Mouse (Mus musculus) cerebellum, adult 2 months (tissue): Measurements from ENCODE around the gene Mpped1. TPM values are rescaled to one million over a fixed set of nuclear protein-coding genes. Genes with fewer than 3 reads are reported as not detected.

ENCODE experiments used
- DNase-seq, 2 experiments: peaks; one replicate each; pipeline ENCODE4 v3.0.0; 2021
- H3K27ac ChIP-seq: fragments of 200-500 bp; 2 replicates; pipeline ENCODE4 v1.5.1; 2012; ENCODE audit warnings: low read length, control low read depth, inconsistent platforms; ENCODE audit not compliant: insufficient read depth
- H3K27me3 ChIP-seq: fragments of 200-500 bp; 2 replicates; pipeline ENCODE4 v1.6.1; 2012; ENCODE audit warnings: inconsistent platforms, mild to moderate bottlenecking, low read length, moderate library complexity; ENCODE audit not compliant: control insufficient read depth, insufficient read depth
- H3K4me1 ChIP-seq: fragments of 200-500 bp; 2 replicates; pipeline ENCODE4 v1.6.1; 2011; ENCODE audit warnings: low read length; ENCODE audit not compliant: control insufficient read depth, insufficient read depth
- H3K4me3 ChIP-seq: fragments of 200-500 bp; replicated peaks from 2 replicates; pipeline ENCODE3; 2011; ENCODE audit warnings: mild to moderate bottlenecking, low read depth, low read length, control low read depth; ENCODE audit not compliant: insufficient read depth
- CTCF ChIP-seq: fragments of 200-500 bp; IDR thresholded peaks from 2 replicates; pipeline ENCODE4 v1.5.1; 2011; ENCODE audit warnings: low read depth, mild to moderate bottlenecking, control low read depth, low read length, moderate library complexity, borderline replicate concordance; ENCODE audit not compliant: insufficient read depth
- POLR2A ChIP-seq: fragments of 200-500 bp; IDR thresholded peaks from 2 replicates; pipeline ENCODE4 v1.6.1; 2011; ENCODE audit warnings: low read length, control low read depth, borderline replicate concordance; ENCODE audit not compliant: insufficient read depth
- WGBS: fragments of 180-500 bp; shearing (Covaris S2); methylation state at CpG from one replicate; pipeline ENCODE4 v1.1.7; 2018; 5-methylcytosine and 5-hydroxymethylcytosine counted together
- polyA plus RNA-seq: library from polyadenylated mRNA; depleted of rRNA; stranded (reverse); fragments of >200 nt; gene quantifications from 2 replicates; pipeline ENCODE4 v1.2.3, GENCODE M21; 2012

The Mpped1 gene
- polyA plus RNA-seq, 1 experiment, result 12.0 TPM

- TF ChIP-seq POLR2A (no peak), CTCF (no peak)
- Histone ChIP-seq H3K4me1 (no peaks in the 10 kb centered on the region), H3K27ac (no peak overlapping the region), H3K4me3 (no peak overlapping the region), H3K27me3 (no peaks in the 10 kb centered on the region)
- DNase-seq, result no peak
- WGBS, result 45% methylated on average over 17 of the region's 17 CpGs
These were observed 91.7 kb downstream of the Mpped1 start for GRCm38 (mm10) chr15:83870936-83871335.

DNA sequence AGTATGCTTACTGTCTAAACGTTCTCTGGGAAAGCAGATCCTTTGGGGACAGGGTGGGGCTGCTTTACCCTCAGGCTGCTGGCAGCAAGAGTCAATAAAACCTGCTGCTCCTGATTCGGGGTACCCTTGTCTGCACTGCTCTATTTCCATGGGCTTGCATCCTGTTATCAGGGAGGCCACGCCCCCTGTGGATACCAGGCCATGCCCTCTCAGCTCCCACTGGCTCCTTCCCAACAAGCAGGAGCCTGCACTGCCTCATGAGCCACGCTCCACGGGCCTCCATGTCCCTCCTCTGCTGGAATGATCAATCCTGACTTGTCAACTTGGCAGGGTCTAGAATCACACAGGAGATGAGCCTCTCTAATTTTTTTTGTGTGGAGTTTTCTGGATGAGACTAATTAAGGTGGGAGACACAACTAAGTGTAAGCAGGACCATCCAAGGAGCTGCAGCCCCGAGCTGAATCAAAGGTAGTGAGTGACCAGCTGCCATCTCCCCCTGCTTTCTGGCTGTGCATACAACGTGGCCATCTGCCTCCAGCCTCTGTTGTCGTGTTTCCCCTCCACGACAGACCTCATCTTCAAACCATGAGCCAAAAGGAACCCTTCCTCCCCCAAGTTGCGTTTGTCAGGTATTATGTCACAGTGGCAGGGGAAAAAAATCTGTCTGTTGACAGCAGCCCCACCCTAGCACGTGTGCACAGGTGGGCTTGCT lies 98.0 kb downstream of the Mpped1 start:
- WGBS, result 19% methylated on average over 11 of the region's 11 CpGs
- no peak overlapping the region for H3K4me3 ChIP-seq
- H3K4me1 ChIP-seq, result no peaks in the 10 kb centered on the region
- TF ChIP-seq POLR2A (no peak), CTCF (no peak)
- H3K27me3 ChIP-seq, result no peaks in the 10 kb centered on the region; the same call in 1 of the 2 replicates
- no peak for DNase-seq
- H3K27ac ChIP-seq, result no peak overlapping the region

GRCm38 (mm10) chr15:83877898-83878297 lies 98.6 kb downstream of the Mpped1 start:
- Histone ChIP-seq H3K4me1 (no peaks in the 10 kb centered on the region), H3K4me3 (no peak overlapping the region), H3K27me3 (no peaks in the 10 kb centered on the region; the same call in 1 of the 2 replicates), H3K27ac (no peak overlapping the region)
- 17% methylated on average over 2 of the region's 2 CpGs for WGBS
- DNase-seq, result no peak
- TF ChIP-seq CTCF, result no peak
- no peak for TF ChIP-seq POLR2A

GRCm38 (mm10) chr15:83879845-83880244 lies 100.6 kb downstream of the Mpped1 start:
- WGBS, result 55% methylated on average over 5 of the region's 5 CpGs
- Histone ChIP-seq H3K4me1 (peaks cover 11% of the 10 kb centered on the region), H3K27ac (no peak overlapping the region), H3K27me3 (no peaks in the 10 kb centered on the region; the same call in 1 of the 2 replicates), H3K4me3 (no peak overlapping the region)
- DNase-seq, result no peak
- TF ChIP-seq POLR2A, result no peak
- no peak for TF ChIP-seq CTCF

DNA sequence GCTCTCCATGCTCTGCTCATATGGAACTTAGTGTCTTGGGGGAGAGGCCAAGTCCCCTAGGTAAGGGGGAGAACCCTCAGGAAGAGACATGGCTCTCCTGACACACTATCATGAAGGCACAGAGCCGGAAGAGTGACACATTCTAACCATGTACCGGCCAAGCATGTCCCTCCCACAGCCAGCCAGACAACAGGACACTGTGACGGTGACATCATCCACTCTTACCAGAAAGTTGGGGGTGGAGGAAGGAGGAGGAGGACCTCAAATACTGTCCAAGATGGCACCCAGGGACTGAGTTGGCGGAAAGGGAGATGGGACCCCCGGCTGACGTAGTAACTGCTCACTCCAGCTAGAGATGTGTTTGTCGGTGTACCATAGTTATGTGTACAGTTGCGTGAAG lies 104.6 kb downstream of the Mpped1 start:
- WGBS, result 52% methylated on average over 8 of the region's 8 CpGs
- H3K27ac ChIP-seq, result no peak overlapping the region
- peaks cover 12% of the 10 kb centered on the region for H3K4me1 ChIP-seq
- no peak overlapping the region for H3K4me3 ChIP-seq
- no peak for DNase-seq
- TF ChIP-seq POLR2A (no peak), CTCF (no peak)
- no peaks in the 10 kb centered on the region; the same call in 1 of the 2 replicates for H3K27me3 ChIP-seq

- Histone ChIP-seq H3K27me3 (no peaks in the 10 kb centered on the region; the same call in 1 of the 2 replicates), H3K4me1 (peaks cover 12% of the 10 kb centered on the region), H3K4me3 (no peak overlapping the region), H3K27ac (no peak overlapping the region)
- no peak for DNase-seq
- WGBS, result 18% methylated on average over 9 of the region's 9 CpGs
- TF ChIP-seq POLR2A (no peak), CTCF (no peak)
These were observed 105.0 kb downstream of the Mpped1 start for GRCm38 (mm10) chr15:83884291-83884690.

DNA sequence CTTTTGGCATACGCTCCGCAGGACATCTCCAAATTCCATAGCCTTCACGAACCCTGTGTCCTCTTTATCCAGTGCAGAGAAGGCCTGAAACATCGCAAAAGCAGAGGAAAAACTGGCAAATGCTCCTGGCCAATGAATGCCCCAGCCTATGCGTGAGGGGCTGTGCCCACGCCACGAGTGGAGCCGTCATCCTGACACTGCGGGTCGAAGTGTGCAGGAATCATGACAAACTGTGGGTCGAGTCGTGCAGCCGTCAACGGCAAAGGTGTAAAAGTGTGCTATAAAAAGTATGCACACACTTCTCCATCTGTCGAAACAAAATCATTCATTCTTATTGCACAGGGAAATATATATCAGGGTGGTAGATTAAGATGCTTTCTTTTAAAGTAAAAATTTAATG lies 113.6 kb downstream of the Mpped1 start:
- WGBS, result 93% methylated on average over 15 of the region's 15 CpGs
- H3K27ac ChIP-seq, result no peak overlapping the region
- H3K4me3 ChIP-seq, result no peak overlapping the region
- DNase-seq, result no peak
- TF ChIP-seq CTCF (no peak), POLR2A (no peak)
- no peaks in the 10 kb centered on the region for H3K27me3 ChIP-seq
- 0 out of 2 replicates have a peak, but pooled peaks cover 3% of the 10 kb centered on the region for H3K4me1 ChIP-seq

GRCm38 (mm10) chr15:83894261-83894660 lies 115.0 kb downstream of the Mpped1 start:
- H3K4me1 ChIP-seq, result 0 out of 2 replicates have a peak, but pooled peaks cover 3% of the 10 kb centered on the region
- no peaks in the 10 kb centered on the region for H3K27me3 ChIP-seq
- TF ChIP-seq CTCF (no peak), POLR2A (no peak)
- no peak for DNase-seq
- WGBS, result 41% methylated on average over 7 of the region's 7 CpGs
- no peak overlapping the region for H3K4me3 ChIP-seq
- H3K27ac ChIP-seq, result no peak overlapping the region
